ENCODE assay signal across 8 mouse cellular contexts in genomic region chr13:101767809-101768629, GRCm38 (mm10). TPM values are rescaled to one million over a fixed set of nuclear protein-coding genes. Genes with fewer than 3 reads are reported as not detected.
DNase-seq lines count a peak whose midpoint lies in the region; ATAC-seq and TF ChIP-seq lines count a peak whose summit lies in the region.

Gene Pik3r1 (minus strand): TSS chr13:101768217.

- ATAC-seq in G1E (ENCODE audit: extremely low read depth, insufficient number of reproducible peaks, low FRiP score, poor library complexity, severe bottlenecking) = peak; percentile 58
- ATAC-seq in forebrain, postnatal 0 days = peak; percentile 98
- peak; percentile 98 for ATAC-seq in lung, embryonic 16.5 days (ENCODE audit: low read depth)

- peak within 1 kb of the TSS; percentile 95 for H3K27ac ChIP-seq in forebrain, postnatal 0 days (ENCODE audit: low read depth, low read length)
- H3K27ac ChIP-seq in lung, embryonic 16.5 days (ENCODE audit: low read length) = peak within 1 kb of the TSS; percentile 98

- peak within 1 kb of the TSS; percentile 98 for H3K4me3 ChIP-seq in G1E (ENCODE audit: low read depth, low read length)
- peak within 1 kb of the TSS; percentile 98 for H3K4me3 ChIP-seq in forebrain, postnatal 0 days (ENCODE audit: low read depth, low read length)
- peak within 1 kb of the TSS; percentile 96 for H3K4me3 ChIP-seq in lung, embryonic 16.5 days (ENCODE audit: low read length)

- H3K9me3 ChIP-seq in G1E (replicated peaks) = no peaks in the 10 kb centered on the region
- no peaks in the 10 kb centered on the region for H3K9me3 ChIP-seq in forebrain, postnatal 0 days (ENCODE audit: low read length)
- H3K9me3 ChIP-seq in lung, embryonic 16.5 days (ENCODE audit: control insufficient read depth, low read length) = no peaks in the 10 kb centered on the region

- H3K36me3 ChIP-seq in G1E (replicated peaks) = peaks cover 19% of the 10 kb centered on the region
- H3K36me3 ChIP-seq in forebrain, postnatal 0 days (ENCODE audit: insufficient read depth) = no peaks in the 10 kb centered on the region
- H3K36me3 ChIP-seq in lung, embryonic 16.5 days (ENCODE audit: control insufficient read depth, insufficient read depth, low read length) = 0 out of 2 replicates have a peak, but pooled peaks cover 3% of the 10 kb centered on the region

- DNase-seq in G1E (ENCODE audit: low spot score) = peak; percentile 86
- DNase-seq in cerebellum, adult 18-20 months = peak; percentile 96 to 97
- peak; percentile 96 for DNase-seq in forebrain, postnatal 0 days
- DNase-seq in heart, postnatal 4 days = peak; percentile 98
- peak; percentile 71 for DNase-seq in layer of hippocampus, adult 9-10 months (ENCODE audit: low spot score)
- peak; percentile 93 for DNase-seq in ovary, postnatal 10 days (ENCODE audit: low spot score)
- DNase-seq in thymus, postnatal 10 days (ENCODE audit: low spot score in 2 of 2) = peak; percentile 96 to 99

- no peak for TF ChIP-seq CTCF in G1E (IDR thresholded peaks at IDR 0.05; ENCODE audit: low read depth, low read length)
- peak; percentile 33 for TF ChIP-seq CTCF in forebrain, postnatal 0 days (IDR thresholded peaks at IDR 0.05; ENCODE audit: low read depth)

- WGBS in forebrain, postnatal 0 days = under 1% methylated on average over 66 of the region's 76 CpGs
- under 1% methylated on average over 57 of the region's 76 CpGs for WGBS in lung, embryonic 16.5 days

- no peaks in the 10 kb centered on the region for H3K27me3 ChIP-seq in G1E (ENCODE audit: insufficient read depth, low read length)
- H3K27me3 ChIP-seq in forebrain, postnatal 0 days (ENCODE audit: insufficient read depth, low read length) = no peaks in the 10 kb centered on the region
- H3K27me3 ChIP-seq in lung, embryonic 16.5 days (ENCODE audit: control insufficient read depth, insufficient read depth, low read depth, low read length) = no peaks in the 10 kb centered on the region

- peak within 1 kb of the TSS; percentile 94 for H3K4me2 ChIP-seq in forebrain, postnatal 0 days (ENCODE audit: low read depth)
- H3K4me2 ChIP-seq in lung, embryonic 16.5 days (ENCODE audit: low read depth, low read length) = peak within 1 kb of the TSS; percentile 84

- peaks cover 73% of the 10 kb centered on the region for H3K4me1 ChIP-seq in G1E (ENCODE audit: insufficient read depth, low read depth, low read length)
- H3K4me1 ChIP-seq in forebrain, postnatal 0 days (ENCODE audit: insufficient read depth) = peaks cover 15% of the 10 kb centered on the region
- peaks cover 36% of the 10 kb centered on the region for H3K4me1 ChIP-seq in lung, embryonic 16.5 days (replicated peaks; ENCODE audit: control insufficient read depth, insufficient read depth, low read length)

- H3K9ac ChIP-seq in forebrain, postnatal 0 days = peak within 1 kb of the TSS; percentile 94
- H3K9ac ChIP-seq in lung, embryonic 16.5 days (ENCODE audit: low read length) = peak within 1 kb of the TSS; percentile 97

RNA-seq across cellular contexts. Expression of gene Pik3r1, which starts in this region (rescaled TPM):
- total RNA-seq in G1E (2014; fragmentation: Nextera tagmentation) (102 and 150 TPM in 2 replicates), G1E (2017) (86.2 and 111 TPM in 2 replicates)
- 9.3 and 11.3 TPM in 2 replicates for polyA plus RNA-seq in G1E (2012)
- total RNA-seq in forebrain, postnatal 0 days (2014; rRNA removed) = 112 and 117 TPM in 2 replicates
- 36.1 and 50.2 TPM in 2 replicates for polyA plus RNA-seq in forebrain, postnatal 0 days (2015; fragmentation: Nextera tagmentation; extraction: Ambion mirVana)
- 10 to 100 TPM; 34.7 to 35.8 TPM for total RNA-seq in heart, postnatal 4 days (2021)
- polyA plus RNA-seq in lung, embryonic 16.5 days (2015; fragmentation: Nextera tagmentation; extraction: Ambion mirVana) = 28.5 and 31.1 TPM in 2 replicates

Comparison
In these comparisons a context has a peak if more than half of its experiments do, and no peak if none do; other contexts are left out.
1. Peak in every context shown above with its lines: DNase-seq, ATAC-seq, H3K4me3 ChIP-seq and H3K27ac ChIP-seq.